Mouse (Mus musculus) cerebellum, adult 2 months (tissue): ENCODE measurements around the gene Ppp1r9b. TPM values are rescaled to one million over a fixed set of nuclear protein-coding genes. Genes with fewer than 3 reads are reported as not detected.

ENCODE experiments used
- DNase-seq, 2 experiments: peaks; one replicate each; pipeline ENCODE4 v3.0.0; 2021
- H3K27ac ChIP-seq: fragments of 200-500 bp; 2 replicates; pipeline ENCODE4 v1.5.1; 2012; ENCODE audit warnings: low read length, control low read depth, inconsistent platforms; ENCODE audit not compliant: insufficient read depth
- H3K27me3 ChIP-seq: fragments of 200-500 bp; 2 replicates; pipeline ENCODE4 v1.6.1; 2012; ENCODE audit warnings: inconsistent platforms, mild to moderate bottlenecking, low read length, moderate library complexity; ENCODE audit not compliant: control insufficient read depth, insufficient read depth
- H3K4me1 ChIP-seq: fragments of 200-500 bp; 2 replicates; pipeline ENCODE4 v1.6.1; 2011; ENCODE audit warnings: low read length; ENCODE audit not compliant: control insufficient read depth, insufficient read depth
- H3K4me3 ChIP-seq: fragments of 200-500 bp; replicated peaks from 2 replicates; pipeline ENCODE3; 2011; ENCODE audit warnings: mild to moderate bottlenecking, low read depth, low read length, control low read depth; ENCODE audit not compliant: insufficient read depth
- CTCF ChIP-seq: fragments of 200-500 bp; IDR thresholded peaks from 2 replicates; pipeline ENCODE4 v1.5.1; 2011; ENCODE audit warnings: low read depth, mild to moderate bottlenecking, control low read depth, low read length, moderate library complexity, borderline replicate concordance; ENCODE audit not compliant: insufficient read depth
- POLR2A ChIP-seq: fragments of 200-500 bp; IDR thresholded peaks from 2 replicates; pipeline ENCODE4 v1.6.1; 2011; ENCODE audit warnings: low read length, control low read depth, borderline replicate concordance; ENCODE audit not compliant: insufficient read depth
- WGBS: fragments of 180-500 bp; shearing (Covaris S2); methylation state at CpG from one replicate; pipeline ENCODE4 v1.1.7; 2018; 5-methylcytosine and 5-hydroxymethylcytosine counted together
- polyA plus RNA-seq: library from polyadenylated mRNA; depleted of rRNA; stranded (reverse); fragments of >200 nt; gene quantifications from 2 replicates; pipeline ENCODE4 v1.2.3, GENCODE M21; 2012

Gene Ppp1r9b
- polyA plus RNA-seq, 1 experiment: 153 TPM

- under 1% methylated on average over 20 of the region's 20 CpGs for WGBS
- peaks cover 27% of the 10 kb centered on the region for H3K4me1 ChIP-seq
These were observed 11.9 kb upstream of the Ppp1r9b start for GRCm38 (mm10) chr11:94978947-94979346.

GRCm38 (mm10) chr11:94979462-94980179, 11.2 kb upstream of the Ppp1r9b start:
- 67% methylated on average over 11 of the region's 11 CpGs for WGBS
- Histone ChIP-seq H3K27me3 (no peaks in the 10 kb centered on the region), H3K4me3 (peak overlapping the region; percentile 5), H3K4me1 (peaks cover 27% of the 10 kb centered on the region), H3K27ac (peak overlapping the region; percentile 1)
- no peak for TF ChIP-seq CTCF
- TF ChIP-seq POLR2A: no peak
- peak in 1 of 2 experiments; percentile 39 for DNase-seq

More at GRCm38 (mm10) chr11:94978947-94979346, 11.9 kb upstream of the Ppp1r9b start:
- peak; percentile 96 for TF ChIP-seq CTCF
- peak; percentile 90 for TF ChIP-seq POLR2A
- Histone ChIP-seq H3K27me3 (no peaks in the 10 kb centered on the region), H3K27ac (peak overlapping the region; percentile 1; the same call in 1 of the 2 replicates), H3K4me3 (peak overlapping the region; percentile 38)
- peak; percentile 98 to 99 for DNase-seq

DNA sequence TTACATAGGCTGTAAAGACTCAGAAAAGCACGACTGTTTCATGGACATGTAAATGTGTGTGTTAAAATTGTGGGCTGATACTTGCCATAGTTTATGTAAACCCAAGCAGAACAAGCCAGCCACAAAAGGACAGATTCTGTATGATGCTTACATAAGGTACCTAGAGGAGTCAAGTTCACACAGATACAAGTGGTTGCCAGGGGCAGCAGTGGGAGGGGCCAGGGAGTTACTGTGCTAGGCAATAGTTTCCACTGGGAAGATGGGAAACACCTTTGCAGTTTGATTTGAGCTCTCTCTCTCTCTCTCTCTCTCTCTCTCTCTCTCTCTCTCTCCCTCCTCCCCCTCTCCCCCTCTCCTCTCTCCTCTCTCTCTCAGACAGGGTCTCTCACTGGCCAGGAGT, 5.7 kb upstream of the Ppp1r9b start:
- 69% methylated on average over 1 of the region's 1 CpGs for WGBS
- 0 out of 2 replicates have a peak, but pooled peaks cover 5% of the 10 kb centered on the region for H3K4me1 ChIP-seq
- TF ChIP-seq CTCF: no peak
- no peak for TF ChIP-seq POLR2A
- no peak overlapping the region for H3K4me3 ChIP-seq
- H3K27me3 ChIP-seq: no peaks in the 10 kb centered on the region
- H3K27ac ChIP-seq: no peak overlapping the region
- DNase-seq: no peak

DNA sequence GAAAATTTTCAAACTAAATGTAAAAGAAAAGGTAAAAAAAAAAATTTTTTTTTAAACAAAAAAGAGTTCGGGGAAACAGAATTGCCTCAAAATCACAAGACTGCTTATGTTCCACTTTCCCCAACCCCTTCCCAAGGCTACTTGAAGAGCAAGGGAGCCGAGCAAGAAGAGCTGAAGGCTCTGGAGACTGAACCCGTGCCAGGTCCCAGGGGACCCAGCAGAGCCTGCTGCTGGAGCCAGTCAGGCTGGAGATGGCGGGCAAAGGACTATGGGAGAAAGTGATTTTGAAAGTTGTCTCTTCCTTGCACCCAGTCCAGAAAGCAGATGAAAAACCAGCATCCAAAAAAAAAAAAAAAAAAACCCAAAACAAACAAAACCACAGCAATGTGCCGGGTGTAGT, 5.0 kb upstream of the Ppp1r9b start:
- H3K27me3 ChIP-seq: no peaks in the 10 kb centered on the region
- DNase-seq: no peak
- H3K4me1 ChIP-seq: 0 out of 2 replicates have a peak, but pooled peaks cover 5% of the 10 kb centered on the region
- no peak overlapping the region for H3K27ac ChIP-seq
- WGBS: 58% methylated on average over 5 of the region's 5 CpGs
- H3K4me3 ChIP-seq: no peak overlapping the region
- TF ChIP-seq POLR2A: no peak
- no peak for TF ChIP-seq CTCF

DNA sequence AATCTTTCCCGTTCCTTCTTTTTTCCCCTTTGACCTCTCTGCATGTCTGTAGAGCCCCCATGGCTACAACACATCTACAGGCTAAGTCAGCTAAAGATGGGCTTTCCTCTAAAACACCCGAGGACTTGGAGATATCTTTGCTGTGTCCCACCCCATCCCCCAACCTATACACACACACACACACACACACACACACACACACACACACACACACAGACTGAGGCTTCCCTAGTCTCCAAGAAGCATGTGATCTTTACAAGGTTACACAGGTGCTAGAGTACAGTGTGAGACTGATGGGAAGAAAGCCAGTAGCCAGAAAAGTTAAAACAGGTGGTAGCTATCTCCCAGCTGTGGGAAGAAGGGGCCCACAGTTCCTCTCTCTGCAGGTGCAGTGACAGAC, 4.4 kb upstream of the Ppp1r9b start:
- Histone ChIP-seq H3K4me1 (0 out of 2 replicates have a peak, but pooled peaks cover 5% of the 10 kb centered on the region), H3K4me3 (no peak overlapping the region), H3K27me3 (no peaks in the 10 kb centered on the region), H3K27ac (no peak overlapping the region)
- 72% methylated on average over 2 of the region's 2 CpGs for WGBS
- DNase-seq: no peak
- TF ChIP-seq POLR2A (no peak), CTCF (no peak)

- DNase-seq: no peak
- Histone ChIP-seq H3K27ac (no peak overlapping the region), H3K4me1 (0 out of 2 replicates have a peak, but pooled peaks cover 5% of the 10 kb centered on the region), H3K4me3 (no peak overlapping the region), H3K27me3 (no peaks in the 10 kb centered on the region)
- no peak for TF ChIP-seq CTCF
- no peak for TF ChIP-seq POLR2A
- WGBS: 73% methylated on average over 6 of the region's 6 CpGs
These were observed 3.5 kb upstream of the Ppp1r9b start for GRCm38 (mm10) chr11:94987341-94987740.

- H3K27ac ChIP-seq: no peak overlapping the region
- peak in 1 of 2 experiments; percentile 23 for DNase-seq
- H3K4me3 ChIP-seq: no peak overlapping the region
- no peaks in the 10 kb centered on the region for H3K27me3 ChIP-seq
- 0 out of 2 replicates have a peak, but pooled peaks cover 5% of the 10 kb centered on the region for H3K4me1 ChIP-seq
- 84% methylated on average over 8 of the region's 8 CpGs for WGBS
- TF ChIP-seq POLR2A: no peak
- no peak for TF ChIP-seq CTCF
These were observed 3.0 kb upstream of the Ppp1r9b start for GRCm38 (mm10) chr11:94987851-94988250.

DNA sequence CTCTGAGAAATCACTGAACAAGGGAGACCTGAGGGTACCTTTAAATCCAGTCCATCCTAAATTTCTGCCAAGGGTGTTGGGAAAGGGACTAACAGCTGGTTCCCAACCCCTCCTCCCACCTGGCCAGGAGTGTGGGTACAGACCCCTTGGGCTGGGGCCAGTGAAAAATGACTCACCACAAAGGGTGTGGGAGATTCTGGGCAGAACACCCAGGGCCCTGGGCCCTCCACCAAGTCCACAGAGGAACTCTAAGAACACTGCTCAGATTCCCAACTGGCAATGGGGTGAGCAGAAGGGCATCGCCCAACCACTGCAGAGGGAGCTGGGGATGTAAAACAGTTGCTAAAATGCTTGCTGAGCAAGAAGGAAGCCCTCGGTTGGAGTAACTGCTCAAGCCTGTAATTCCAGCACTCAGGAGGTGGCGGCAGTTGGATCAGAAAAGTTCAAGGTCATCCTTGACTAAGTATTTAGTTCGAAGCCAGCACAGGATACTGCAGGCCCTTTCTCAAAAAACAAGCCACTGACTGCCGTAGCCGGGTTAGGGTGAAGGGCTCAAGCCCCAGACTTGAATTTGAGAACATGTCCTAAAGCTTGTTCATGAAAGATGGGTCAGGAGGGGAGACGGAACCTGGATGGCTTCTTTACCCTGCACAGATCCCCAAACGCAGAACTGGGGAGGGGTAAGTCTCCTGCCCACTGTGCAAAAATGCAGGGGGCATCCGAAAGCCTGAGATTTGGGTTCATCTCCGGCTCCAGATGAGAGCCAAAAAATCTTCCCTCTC, 1.9 kb upstream of the Ppp1r9b start:
- Histone ChIP-seq H3K27me3 (no peaks in the 10 kb centered on the region), H3K4me1 (0 out of 2 replicates have a peak, but pooled peaks cover 5% of the 10 kb centered on the region), H3K27ac (peak overlapping the region; percentile 98), H3K4me3 (peak overlapping the region; percentile 97)
- TF ChIP-seq POLR2A: no peak
- TF ChIP-seq CTCF: no peak
- DNase-seq: peak; percentile 37 to 43
- 14% methylated on average over 10 of the region's 10 CpGs for WGBS
